Mouse (Mus musculus) myocyte (in vitro differentiated cells): ENCODE results near the gene Plgrkt. TPM values are rescaled to one million over a fixed set of nuclear protein-coding genes. Genes with fewer than 3 reads are reported as not detected.
A peak's percentile ranks its signal among the peaks of the same experiment; 100 is the strongest.

Experiments
- H3K27me3 ChIP-seq: one replicate; pipeline ENCODE4 v1.6.1; 2011; ENCODE audit not compliant: control insufficient read depth, insufficient read depth, insufficient read length
- H3K36me3 ChIP-seq: one replicate; pipeline ENCODE4 v1.6.1; 2011; ENCODE audit not compliant: control insufficient read depth, insufficient read depth
- H3K4me2 ChIP-seq: one replicate; pipeline ENCODE4 v1.6.1; 2011; ENCODE audit warnings: low read depth, control low read depth
- H3K4me3 ChIP-seq: one replicate; pipeline ENCODE4 v1.5.1; 2011; ENCODE audit warnings: mild to moderate bottlenecking, control low read depth, moderate library complexity
- H3K79me2 ChIP-seq: one replicate; pipeline ENCODE4 v1.6.1; 2011; ENCODE audit not compliant: control insufficient read depth, insufficient read depth
- H3ac ChIP-seq: one replicate; pipeline ENCODE4 v1.6.1; 2011; ENCODE audit not compliant: control insufficient read depth, insufficient read length
- CEBPB ChIP-seq: IDR thresholded peaks from 2 replicates; pipeline ENCODE4 v1.6.1; 2011; ENCODE audit warnings: mild to moderate bottlenecking, moderate library complexity; ENCODE audit not compliant: poor library complexity, insufficient read depth, severe bottlenecking
- E2F4 ChIP-seq: IDR thresholded peaks from one replicate; pipeline ENCODE4 v1.6.1; 2011; ENCODE audit warnings: mild to moderate bottlenecking, control low read depth, moderate library complexity; ENCODE audit not compliant: insufficient read depth
- MAX ChIP-seq: IDR thresholded peaks from one replicate; pipeline ENCODE4 v1.6.1; 2011; ENCODE audit warnings: low read depth, mild to moderate bottlenecking, control low read depth
- MYOD1 ChIP-seq, 3 experiments: IDR thresholded peaks; one replicate each; pipeline ENCODE4 v1.6.1; 2011; ENCODE audit warnings: control low read depth in 2 of 3, low read depth in 2 of 3, mild to moderate bottlenecking in 2 of 3, moderate library complexity in 1 of 3; ENCODE audit not compliant: insufficient read length in 2 of 3, control insufficient read depth in 1 of 3
- MYOG ChIP-seq, 3 experiments: IDR thresholded peaks; one replicate each; pipeline ENCODE4 v1.6.1; 2011; ENCODE audit warnings: control low read depth in 2 of 3, low read depth in 2 of 3, mild to moderate bottlenecking in 2 of 3; ENCODE audit not compliant: insufficient read length in 2 of 3, control insufficient read depth in 1 of 3, insufficient read depth in 1 of 3
- POLR2A ChIP-seq: IDR thresholded peaks from one replicate; pipeline ENCODE4 v1.6.1; 2011; ENCODE audit warnings: low read depth, mild to moderate bottlenecking, control low read depth, moderate library complexity; ENCODE audit not compliant: insufficient read length
- POLR2AphosphoS2 ChIP-seq: IDR thresholded peaks from one replicate; pipeline ENCODE4 v1.6.1; 2011; ENCODE audit warnings: low read depth, control low read depth; ENCODE audit not compliant: insufficient read length
- REST ChIP-seq: IDR thresholded peaks from one replicate; pipeline ENCODE4 v1.6.1; 2011; ENCODE audit warnings: mild to moderate bottlenecking, control low read depth, moderate library complexity; ENCODE audit not compliant: insufficient read depth, insufficient read length
- SRF ChIP-seq: IDR thresholded peaks from one replicate; pipeline ENCODE4 v1.6.1; 2011; ENCODE audit warnings: low read depth; ENCODE audit not compliant: control insufficient read depth, insufficient read length
- TCF12 ChIP-seq: IDR thresholded peaks from one replicate; pipeline ENCODE4 v1.6.1; 2011; ENCODE audit warnings: mild to moderate bottlenecking, control low read depth; ENCODE audit not compliant: poor library complexity, insufficient read depth, severe bottlenecking
- TCF3 ChIP-seq: IDR thresholded peaks from one replicate; pipeline ENCODE4 v1.6.1; 2011; ENCODE audit warnings: low read depth, control low read depth; ENCODE audit not compliant: insufficient read length
- USF1 ChIP-seq: IDR thresholded peaks from one replicate; pipeline ENCODE4 v1.6.1; 2011; ENCODE audit warnings: low read depth, mild to moderate bottlenecking, control low read depth, moderate library complexity
- polyA plus RNA-seq: library from polyadenylated mRNA; unstranded; fragments of >200 nt; fragmentation: generic; extraction: Trizol; gene quantifications from one replicate; pipeline ENCODE4 v1.2.1, GENCODE M21; 2012; ENCODE audit warnings: missing spikeins

Plgrkt gene
- polyA plus RNA-seq, 1 experiment: 25.1 TPM

GRCm38 (mm10) chr19:29372621-29373020 is 5.4 kb upstream of the Plgrkt start:
- Histone ChIP-seq H3K4me2 (peak overlapping the region; percentile 92), H3K27me3 (no peaks in the 10 kb centered on the region), H3K79me2 (no peaks in the 10 kb centered on the region), H3K4me3 (peak overlapping the region; percentile 7), H3ac (no peak overlapping the region), H3K36me3 (no peaks in the 10 kb centered on the region)
- TF ChIP-seq MYOG (IDR thresholded peaks at IDR 0.05; ENCODE audit: control insufficient read depth in 1 of 3, insufficient read depth in 1 of 3, insufficient read length in 2 of 3, low read depth in 2 of 3) (no peak), TCF12 (no peak), TCF3 (no peak), MAX (no peak), USF1 (no peak), CEBPB (no peak)

- Histone ChIP-seq H3K4me2 (peak overlapping the region; percentile 92), H3K79me2 (no peaks in the 10 kb centered on the region), H3K27me3 (no peaks in the 10 kb centered on the region), H3K36me3 (no peaks in the 10 kb centered on the region), H3K4me3 (peak overlapping the region; percentile 7), H3ac (no peak overlapping the region)
- TF ChIP-seq SRF: no peak
- TF ChIP-seq MYOG (IDR thresholded peaks at IDR 0.05; ENCODE audit: control insufficient read depth in 1 of 3, insufficient read depth in 1 of 3, insufficient read length in 2 of 3, low read depth in 2 of 3): no peak
- TF ChIP-seq MYOD1 (IDR thresholded peaks at IDR 0.05; ENCODE audit: control insufficient read depth in 1 of 3, insufficient read length in 2 of 3, low read depth in 2 of 3): no peak
- no peak for TF ChIP-seq POLR2AphosphoS2
- TF ChIP-seq CEBPB: no peak
- TF ChIP-seq E2F4: no peak
- no peak for TF ChIP-seq USF1
- TF ChIP-seq TCF12: no peak
- TF ChIP-seq TCF3: no peak
- TF ChIP-seq REST: no peak
- TF ChIP-seq MAX: no peak
- TF ChIP-seq POLR2A: no peak
Measured at GRCm38 (mm10) chr19:29372138-29372537, 4.9 kb upstream of the Plgrkt start.

DNA sequence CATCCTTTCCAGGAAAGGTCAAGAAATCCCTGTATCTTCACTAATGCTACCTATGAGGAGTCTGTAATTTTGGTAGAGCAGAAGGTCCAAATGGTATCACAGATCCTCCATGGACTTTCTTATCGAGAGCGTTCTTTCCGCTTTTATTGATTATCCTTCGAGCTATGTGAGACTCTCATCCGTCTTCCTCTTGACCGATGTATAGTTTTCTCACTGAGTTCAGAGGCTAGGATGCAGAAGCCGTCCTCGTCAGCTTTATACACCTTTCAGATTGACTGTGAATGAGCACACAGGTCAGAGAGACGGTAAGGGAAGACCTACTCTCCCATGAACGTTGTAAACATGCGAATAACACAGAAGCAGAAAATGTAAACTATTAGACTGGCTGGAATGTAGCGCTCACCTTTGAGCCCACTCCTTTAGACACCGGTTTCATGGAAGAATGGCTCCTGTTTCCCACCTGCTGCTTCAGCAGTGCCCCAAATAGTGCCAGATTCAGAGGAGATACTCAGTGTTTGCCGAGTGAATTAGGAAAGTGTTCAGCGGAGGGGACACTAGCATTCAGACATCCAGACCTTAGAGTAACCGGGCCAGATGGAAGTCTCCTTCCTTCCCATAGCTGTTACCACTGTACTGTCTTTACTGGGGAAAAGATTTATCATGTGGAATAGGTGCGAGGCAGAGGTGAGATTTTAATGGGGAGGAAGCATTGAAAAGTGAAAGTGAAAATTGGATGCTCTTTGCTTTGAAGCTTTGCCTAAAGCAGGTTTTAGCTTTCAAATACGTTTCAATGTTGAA is 4.3 kb upstream of the Plgrkt start:
- TF ChIP-seq MYOD1 (IDR thresholded peaks at IDR 0.05; ENCODE audit: control insufficient read depth in 1 of 3, insufficient read length in 2 of 3, low read depth in 2 of 3) (no peak), REST (no peak)
- Histone ChIP-seq H3K79me2 (no peaks in the 10 kb centered on the region), H3K36me3 (no peaks in the 10 kb centered on the region), H3K4me3 (peak overlapping the region; percentile 7), H3K4me2 (peak overlapping the region; percentile 92), H3K27me3 (no peaks in the 10 kb centered on the region), H3ac (no peak overlapping the region)

DNA sequence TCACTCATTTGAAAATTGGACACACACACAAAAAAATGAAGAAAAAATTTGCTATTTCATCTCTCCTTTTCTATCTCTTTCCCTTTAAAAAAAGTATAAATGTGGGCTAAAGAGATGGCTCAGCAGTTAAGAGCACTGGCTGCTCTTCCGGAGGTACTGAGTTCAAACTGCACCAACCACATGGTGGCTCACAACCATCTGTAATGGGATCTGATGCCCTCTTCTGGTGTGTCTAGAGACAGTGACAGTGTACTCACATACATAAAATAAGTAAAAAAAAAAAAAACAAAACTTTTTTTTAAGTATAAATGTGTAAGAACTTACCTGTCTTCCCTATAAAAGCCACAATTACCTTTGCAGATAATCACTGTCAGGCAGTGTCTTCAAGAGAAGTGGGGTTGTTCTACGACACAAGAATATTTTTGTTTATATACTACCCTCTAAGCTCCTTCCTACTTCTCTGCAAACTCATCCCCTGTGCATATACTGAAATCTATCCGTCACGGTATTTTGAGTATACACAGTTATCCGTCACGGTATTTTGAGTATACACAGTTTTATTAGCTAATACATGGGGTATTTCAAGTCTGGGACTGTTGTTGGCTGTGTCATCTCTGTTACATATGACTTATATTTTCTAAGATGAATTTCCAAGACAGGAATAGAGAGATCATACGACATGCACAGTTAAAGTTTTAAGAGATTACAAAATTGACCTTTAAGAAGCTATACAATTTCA is 3.5 kb upstream of the Plgrkt start:
- Histone ChIP-seq H3K36me3 (no peaks in the 10 kb centered on the region), H3ac (no peak overlapping the region), H3K27me3 (no peaks in the 10 kb centered on the region), H3K79me2 (no peaks in the 10 kb centered on the region), H3K4me3 (no peak overlapping the region), H3K4me2 (no peak overlapping the region)
- no peak for TF ChIP-seq E2F4
- no peak for TF ChIP-seq TCF12
- no peak for TF ChIP-seq MYOG (IDR thresholded peaks at IDR 0.05; ENCODE audit: control insufficient read depth in 1 of 3, insufficient read depth in 1 of 3, insufficient read length in 2 of 3, low read depth in 2 of 3)
- TF ChIP-seq REST: no peak
- no peak for TF ChIP-seq TCF3
- no peak for TF ChIP-seq USF1
- TF ChIP-seq CEBPB: no peak
- no peak for TF ChIP-seq POLR2AphosphoS2
- no peak for TF ChIP-seq MAX
- TF ChIP-seq MYOD1 (IDR thresholded peaks at IDR 0.05; ENCODE audit: control insufficient read depth in 1 of 3, insufficient read length in 2 of 3, low read depth in 2 of 3): no peak
- no peak for TF ChIP-seq POLR2A
- TF ChIP-seq SRF: no peak

- TF ChIP-seq REST (no peak), MAX (no peak), CEBPB (no peak), MYOD1 (IDR thresholded peaks at IDR 0.05; ENCODE audit: control insufficient read depth in 1 of 3, insufficient read length in 2 of 3, low read depth in 2 of 3) (no peak)
- Histone ChIP-seq H3K79me2 (no peaks in the 10 kb centered on the region), H3K36me3 (no peaks in the 10 kb centered on the region), H3K27me3 (no peaks in the 10 kb centered on the region), H3K4me3 (no peak overlapping the region), H3ac (no peak overlapping the region), H3K4me2 (no peak overlapping the region)
Measured at GRCm38 (mm10) chr19:29370112-29370511, 2.9 kb upstream of the Plgrkt start.
